Mouse (Mus musculus) layer of hippocampus, adult 11-12 months (tissue): ENCODE measurements around the gene Plcb1.

Experiments
- DNase-seq: peaks from one replicate; pipeline ENCODE4 v3.0.0; 2022; ENCODE audit warnings: low spot score

Plcb1 gene

DNA sequence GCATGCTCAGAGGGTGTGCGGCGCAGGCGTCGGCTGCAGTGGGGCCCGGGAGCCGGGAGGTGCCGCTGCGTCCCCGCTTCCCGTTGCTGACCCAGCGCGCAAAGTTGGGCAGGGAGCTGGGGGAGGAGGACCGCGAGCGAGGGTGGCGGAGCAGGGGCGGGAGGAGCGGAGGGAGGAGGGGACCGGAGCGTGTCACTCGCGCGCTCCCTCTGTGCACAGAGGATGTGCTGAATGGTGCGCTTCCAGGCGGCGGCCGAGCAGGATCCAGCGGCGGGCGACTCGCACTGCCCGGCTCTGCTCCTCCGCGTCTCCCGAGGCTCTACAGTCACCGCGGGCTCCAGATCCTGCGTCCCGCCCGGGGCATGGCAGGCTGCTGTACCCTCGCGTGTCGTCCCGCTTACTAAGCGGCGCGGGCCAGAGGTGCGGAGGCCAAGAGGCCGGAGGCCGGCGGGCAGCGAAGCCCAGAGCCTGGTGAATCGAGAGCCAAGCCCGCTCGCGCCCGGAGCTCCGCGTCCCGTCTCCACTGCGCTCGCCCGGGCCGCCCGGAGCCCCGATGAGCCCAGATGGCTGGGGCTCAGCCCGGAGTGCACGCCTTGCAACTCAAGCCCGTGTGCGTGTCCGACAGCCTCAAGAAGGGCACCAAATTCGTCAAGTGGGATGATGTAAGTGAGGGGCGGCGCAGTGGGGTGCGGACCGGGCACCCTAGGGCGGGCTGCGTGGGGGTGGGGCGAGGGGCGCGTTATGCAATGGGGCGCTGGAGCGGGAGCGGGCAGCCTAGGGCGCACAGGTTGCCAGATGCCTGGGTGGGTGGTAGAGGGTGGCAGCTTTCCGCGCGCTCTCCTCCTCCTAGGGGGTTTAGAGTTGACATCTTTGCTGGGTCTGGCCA is at the start of gene Plcb1:
Plcb1 (plus strand) TSS at position 98 of the 886 bp plus-strand sequence.
- DNase-seq: peak; percentile 87

DNA sequence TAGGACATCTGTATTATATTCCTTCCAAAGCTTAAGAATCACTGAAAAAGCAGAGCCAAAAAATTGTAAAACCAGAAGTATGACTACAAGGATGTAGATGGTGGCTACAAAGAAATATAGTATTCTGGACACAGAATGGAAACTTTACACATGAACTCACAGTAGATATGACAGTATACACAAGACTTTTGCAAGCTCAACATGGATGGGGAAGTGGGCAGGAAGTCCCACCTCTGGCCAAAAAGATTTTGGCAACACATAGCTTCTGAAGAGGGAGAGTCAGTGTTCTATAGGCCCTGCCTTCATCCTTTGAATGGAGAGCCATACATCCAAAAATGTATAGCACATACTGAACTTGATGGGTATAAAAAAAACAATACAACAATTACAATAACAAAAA is 30.3 kb upstream of the Plcb1 start:
- DNase-seq: no peak

DNA sequence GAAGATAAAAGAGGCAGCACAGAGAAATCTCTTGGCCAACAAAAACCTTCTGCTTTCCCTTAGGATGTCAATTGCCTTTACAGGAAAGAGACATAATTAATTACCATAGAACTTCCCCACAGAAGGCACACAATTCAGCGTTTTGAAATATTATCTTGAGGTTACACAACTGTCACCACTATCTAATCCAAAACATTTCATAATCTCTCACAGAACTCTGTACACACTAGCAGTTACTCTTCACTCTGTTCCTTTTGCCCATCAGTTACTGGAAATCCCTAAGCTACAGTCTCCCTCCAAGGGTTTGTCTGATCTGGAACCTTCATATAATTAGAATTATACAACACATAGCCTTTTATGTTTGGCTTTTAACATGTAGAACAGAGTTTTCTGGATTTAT is 29.8 kb upstream of the Plcb1 start:
- no peak for DNase-seq

DNA sequence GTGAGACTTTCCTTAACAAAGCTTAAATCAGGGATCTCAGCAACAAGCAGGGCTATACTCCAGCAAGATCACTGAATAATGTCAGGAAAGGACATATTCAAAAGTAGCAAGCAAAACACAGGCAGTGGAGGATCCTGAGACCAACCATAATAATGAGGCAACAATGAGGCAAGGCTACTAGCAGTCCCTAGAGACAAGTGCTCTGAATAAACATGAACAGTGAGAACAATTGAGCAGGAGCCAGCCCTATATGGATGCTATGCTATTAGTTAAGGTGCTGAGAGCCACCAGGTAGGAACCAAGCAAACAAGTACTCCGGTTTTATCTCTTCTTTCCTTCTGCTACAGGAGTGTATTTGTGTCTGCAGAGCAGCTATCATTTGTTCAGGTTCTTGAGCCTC is 24.8 kb upstream of the Plcb1 start:
- DNase-seq: no peak

DNA sequence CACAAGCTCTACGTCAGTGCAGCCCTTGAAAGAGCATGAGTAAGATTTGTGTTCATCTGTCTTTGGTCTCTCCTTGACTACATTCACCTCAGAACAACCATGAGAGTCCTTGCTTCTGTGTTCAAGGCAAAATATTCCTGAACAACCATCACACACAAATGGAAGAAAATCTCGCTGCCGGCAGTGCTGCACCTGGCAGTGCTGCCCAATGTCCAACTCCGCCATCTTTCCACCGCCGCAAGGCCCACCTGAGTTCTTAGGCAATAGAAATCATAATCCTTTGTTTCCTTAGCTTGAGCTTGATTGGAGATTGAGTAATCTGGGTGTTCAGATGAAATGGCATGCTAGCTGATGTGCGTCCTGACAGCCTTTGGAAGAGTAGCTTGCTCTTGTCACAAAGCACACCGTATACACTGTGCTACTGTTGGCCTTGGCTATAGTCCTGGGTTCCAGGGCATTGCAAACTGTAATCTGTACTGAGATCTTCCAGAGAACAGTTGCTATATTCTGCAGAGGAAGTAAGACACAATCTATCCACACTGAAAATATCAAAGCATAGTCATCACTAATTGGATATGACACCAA is 22.4 kb upstream of the Plcb1 start:
- DNase-seq: no peak

DNA sequence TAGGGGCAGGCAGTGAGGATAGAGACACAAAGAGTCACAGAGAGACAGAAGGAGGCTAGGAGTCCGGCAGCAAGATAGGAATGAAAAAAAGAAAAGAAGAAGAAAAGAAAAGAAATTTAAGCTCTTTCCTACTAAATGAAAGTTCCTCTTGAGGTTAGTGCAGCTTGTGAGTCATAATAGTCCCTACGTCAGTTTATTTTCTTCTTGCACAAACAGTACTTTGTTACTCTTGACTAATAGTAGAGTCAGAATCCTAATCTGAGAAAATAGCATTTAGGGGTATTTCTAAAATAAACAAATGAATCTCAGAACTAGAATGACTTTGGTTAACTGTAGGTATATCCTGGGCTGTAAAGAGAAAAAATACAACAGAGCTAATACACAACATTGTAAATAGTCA is 21.4 kb upstream of the Plcb1 start:
- DNase-seq: no peak

DNA sequence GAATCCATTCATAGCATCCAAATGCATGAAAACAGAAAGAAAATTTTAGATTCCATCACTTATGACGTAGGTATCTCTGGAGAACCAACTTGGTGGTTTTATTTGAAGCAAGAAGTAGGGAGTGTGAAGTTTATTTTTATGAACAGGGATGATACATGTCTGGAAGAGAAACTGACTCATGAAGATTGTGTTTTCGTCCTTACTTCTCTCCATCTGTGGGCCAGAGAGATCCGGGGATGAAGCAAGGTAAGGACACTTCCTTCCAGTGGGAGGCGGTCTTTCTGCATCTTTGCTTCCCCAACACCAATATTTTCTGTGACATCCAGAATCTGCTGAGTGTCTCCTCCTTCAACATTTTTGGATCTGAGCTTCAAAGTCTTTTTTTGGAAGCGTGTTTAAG is 6.0 kb upstream of the Plcb1 start:
- DNase-seq: no peak

DNA sequence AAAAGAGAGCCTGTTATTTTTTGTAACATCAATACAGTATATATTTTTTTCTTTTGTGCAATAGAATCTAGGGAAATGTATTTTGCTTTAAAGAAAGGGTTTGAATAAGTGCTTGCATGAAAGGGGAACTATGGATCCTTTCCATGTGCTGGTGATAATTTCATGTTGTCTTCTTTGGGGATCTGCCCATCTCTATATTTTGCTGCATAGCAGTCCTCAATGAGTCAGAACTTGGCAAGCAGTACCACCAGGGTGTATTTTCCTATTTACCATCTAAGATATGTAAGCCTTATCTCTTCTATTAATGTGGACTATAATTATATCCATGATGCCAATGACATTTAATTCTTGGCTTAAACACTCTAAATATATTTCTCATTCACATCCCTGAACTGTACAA is 5.6 kb upstream of the Plcb1 start:
- no peak for DNase-seq

DNA sequence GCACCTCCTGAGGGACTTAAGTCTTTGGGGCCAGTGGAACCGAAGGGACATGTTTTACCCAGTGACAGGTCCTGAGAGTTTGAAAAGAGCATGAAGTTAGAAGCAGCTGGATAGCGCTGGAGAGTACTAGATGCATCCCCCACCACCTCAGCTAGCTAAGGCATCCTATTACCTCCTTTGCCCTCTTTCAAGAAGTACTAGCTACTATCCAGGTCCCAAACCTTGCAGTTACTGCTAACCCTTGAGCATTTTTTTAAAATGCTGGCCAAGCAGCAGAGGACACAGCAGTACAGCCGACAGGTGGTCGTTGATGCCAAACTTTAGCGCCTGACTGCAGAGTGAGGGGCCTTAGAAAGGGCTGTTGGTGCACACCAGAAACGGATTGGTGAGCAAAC is 986 bp downstream of the Plcb1 start:
- DNase-seq: no peak

DNA sequence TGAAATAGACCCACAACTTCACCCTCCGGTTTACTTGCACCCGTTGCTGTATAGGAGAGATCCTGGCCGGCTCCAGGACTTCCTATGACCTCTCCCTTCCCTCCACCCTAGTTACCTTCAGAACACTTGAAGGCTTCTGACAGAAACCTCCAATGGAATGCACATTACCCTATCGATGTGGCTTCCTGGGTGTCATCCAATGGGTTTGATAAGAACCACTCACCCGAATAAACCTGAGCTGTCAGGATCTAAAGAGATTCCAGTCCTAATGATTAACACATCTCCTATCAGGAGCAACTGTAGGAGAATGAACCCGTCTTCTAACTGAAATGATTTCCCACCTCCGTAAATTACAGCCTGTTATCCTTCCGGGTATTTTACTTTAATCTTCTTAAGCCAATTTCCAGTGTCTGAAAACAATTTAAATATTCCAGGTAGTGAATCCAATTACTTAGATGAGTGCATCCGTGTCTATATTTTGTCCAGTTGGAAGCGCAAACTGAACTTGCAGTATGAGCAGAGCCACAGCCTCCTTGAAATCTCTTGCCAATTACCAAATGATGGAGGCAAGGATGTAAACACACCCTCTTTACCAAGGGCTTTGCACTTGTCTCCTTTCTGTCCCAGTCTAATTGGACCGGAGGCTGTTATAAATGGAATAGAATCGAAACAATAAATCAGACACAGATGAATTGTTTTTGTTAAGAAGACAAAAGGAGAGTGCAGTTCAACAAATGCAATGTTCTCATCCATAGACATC is 1.6 kb downstream of the Plcb1 start:
- DNase-seq: no peak

DNA sequence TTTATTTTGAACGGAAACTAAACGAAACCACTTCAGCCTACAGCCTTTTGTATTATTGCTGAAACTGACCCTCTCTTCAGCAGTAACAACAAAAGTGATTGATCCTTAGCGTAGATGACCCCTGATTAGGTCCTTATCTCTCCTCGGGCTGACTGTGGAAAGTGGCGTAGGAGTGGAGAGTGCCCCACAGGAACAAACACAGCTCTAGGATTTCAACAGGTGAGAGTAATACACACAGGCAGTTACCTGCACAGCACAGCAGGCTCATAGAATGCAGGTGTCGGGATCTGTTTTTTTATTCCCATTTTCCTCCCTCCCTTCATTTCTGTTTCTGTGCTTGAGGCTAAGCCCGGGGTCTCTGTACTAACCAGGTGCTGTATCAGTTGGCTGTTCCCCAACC is 7.1 kb downstream of the Plcb1 start:
- no peak for DNase-seq

DNA sequence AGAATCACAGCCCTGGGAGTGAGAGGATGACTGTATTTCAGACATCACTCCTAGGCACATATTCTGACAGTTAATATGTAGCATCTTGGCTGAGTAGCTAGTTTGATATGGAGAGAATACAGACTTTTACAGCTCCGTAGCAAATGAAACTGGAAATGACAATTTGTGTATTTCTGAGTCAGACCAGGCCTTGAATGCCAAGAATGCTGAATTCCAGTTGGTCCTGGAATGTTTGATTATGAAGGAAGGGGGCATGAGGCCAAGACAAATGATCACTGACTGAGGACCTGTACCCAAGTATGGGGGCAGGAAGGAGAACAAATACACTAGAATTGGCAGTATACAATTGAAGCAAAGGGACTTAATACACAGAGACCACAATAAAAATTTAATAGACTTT is 14.4 kb downstream of the Plcb1 start:
- no peak for DNase-seq

DNA sequence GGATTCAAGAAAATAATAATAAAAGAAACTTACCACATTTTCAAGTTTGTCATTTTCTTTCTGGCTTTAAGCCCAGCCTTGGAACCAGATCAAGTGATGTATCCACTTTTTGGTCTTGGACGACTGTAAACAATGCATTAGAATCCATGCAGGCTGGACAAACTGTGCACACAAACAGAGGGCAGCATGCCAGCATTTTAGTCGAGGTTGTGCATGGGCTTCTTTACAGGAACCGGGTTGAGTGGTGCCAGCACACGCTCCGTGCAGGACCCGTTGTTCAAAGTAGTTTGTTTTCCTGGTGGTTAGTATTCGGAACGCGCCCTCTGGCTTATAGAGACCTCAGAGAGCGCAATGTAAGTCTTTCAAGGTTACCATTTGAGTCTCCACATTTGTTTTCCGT is 30.5 kb downstream of the Plcb1 start:
- no peak for DNase-seq

DNA sequence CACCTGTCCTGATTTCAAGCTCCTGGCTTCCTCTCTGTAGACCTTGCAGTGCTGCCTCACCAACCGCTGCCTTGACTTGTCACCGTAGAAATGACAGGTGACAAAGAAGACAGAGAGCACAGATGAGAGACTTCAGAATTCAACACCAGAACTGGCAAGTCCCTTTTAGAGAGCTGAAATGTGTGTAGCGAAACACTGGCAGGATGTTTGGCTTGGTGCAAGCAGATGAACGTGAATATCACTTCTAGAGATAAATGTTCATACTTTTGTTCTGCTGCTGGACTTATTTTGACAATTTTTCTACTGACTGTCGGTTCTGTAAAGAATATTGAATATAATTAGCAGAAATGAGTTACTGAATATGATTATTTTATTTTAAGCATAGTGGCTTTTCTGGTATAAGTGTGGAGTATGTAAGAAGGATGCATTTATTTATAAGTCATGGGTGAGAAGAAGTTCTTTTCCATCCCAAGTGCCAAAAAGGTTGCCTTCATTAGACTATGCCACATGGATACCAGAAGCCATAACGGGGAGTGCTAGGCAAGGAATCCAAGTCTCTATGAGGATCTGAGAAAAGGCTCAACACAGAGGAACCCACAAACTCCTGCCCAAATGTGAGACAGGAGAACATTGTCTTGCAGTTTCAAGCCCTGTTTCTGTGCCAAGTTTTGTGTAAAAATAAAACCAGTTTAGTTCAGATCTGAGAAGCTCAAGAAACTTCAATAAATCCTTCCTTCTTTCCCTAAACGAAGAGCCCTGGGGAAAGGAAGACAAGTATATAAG is 31.4 kb downstream of the Plcb1 start:
- DNase-seq: no peak

DNA sequence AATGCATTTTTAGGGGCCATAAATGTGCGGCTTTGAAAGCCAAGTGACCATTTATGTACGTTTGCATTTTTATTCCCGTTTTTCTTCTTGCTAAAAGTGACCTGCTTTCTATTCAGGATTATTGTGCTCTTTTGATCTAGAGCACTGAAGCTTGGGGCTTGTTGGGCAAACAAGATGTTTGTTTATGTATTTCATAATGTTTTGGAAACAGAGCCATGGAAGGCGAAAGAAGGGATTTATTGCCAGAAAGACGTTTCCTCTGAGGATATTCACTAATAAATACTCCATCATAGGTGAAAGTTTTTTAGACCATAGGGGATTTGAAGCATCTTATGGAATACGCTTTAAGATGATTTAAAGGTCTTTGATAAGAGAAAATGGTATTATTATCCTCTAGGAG is 35.3 kb downstream of the Plcb1 start:
- DNase-seq: no peak

DNA sequence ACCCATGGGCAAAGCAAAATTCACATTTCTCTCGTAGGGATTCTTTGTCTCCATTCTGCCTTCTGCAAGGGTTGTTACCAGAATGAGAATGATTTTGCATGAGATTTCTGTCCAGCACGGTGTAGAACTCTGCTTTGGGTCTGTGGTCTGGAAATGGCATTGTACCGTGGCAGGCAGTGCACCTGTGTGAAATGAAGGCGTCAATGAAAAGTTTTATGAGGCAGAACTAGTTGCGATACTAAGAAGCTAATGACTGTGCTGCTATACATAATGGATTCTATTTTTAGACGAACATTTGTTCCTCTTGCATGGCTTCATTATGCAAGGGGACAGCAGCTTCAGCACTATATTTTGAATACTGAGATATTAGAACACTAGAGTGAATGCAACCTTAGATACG is 39.8 kb downstream of the Plcb1 start:
- DNase-seq: no peak

DNA sequence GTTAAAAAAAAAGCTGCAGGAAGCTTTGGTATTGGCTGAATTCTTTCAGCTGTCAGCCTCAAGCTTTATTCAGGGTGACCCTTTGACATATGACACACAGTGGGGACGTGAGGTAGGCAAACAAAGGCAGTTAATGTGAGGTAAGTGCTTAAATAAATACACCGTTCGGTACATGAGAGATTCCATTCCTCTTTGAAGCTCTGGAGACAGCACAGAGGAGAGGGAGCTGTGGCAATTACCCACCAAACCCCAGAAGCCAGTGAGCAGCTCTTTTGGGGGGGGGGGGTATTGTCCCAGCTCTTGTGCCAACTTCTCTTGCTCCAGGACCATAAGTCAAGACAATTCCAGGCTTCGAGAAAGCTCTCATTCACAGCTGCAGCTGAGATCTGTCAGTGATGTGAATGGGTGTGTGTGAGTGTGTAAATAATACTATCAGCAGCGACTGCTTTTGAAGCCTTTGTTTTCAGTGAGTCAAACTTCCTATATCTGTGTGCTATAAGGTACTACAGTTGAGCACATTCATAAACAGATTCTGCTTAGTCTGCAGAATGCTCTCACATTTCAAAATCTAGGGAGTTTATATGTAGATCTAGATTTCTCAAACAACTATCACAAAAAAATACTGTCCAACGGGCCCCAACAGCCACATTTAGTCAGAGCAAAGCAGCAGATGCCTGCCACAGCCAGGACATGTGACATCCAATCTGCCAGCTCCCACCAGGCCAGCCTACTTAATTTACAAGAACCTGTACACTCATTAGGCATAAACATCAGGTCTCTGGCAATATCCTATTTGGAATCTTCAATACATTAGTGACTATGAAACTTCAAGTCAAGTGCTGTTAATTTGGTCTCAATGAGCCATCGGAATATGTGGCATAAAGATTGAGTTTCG is 40.5 kb downstream of the Plcb1 start:
- no peak for DNase-seq

DNA sequence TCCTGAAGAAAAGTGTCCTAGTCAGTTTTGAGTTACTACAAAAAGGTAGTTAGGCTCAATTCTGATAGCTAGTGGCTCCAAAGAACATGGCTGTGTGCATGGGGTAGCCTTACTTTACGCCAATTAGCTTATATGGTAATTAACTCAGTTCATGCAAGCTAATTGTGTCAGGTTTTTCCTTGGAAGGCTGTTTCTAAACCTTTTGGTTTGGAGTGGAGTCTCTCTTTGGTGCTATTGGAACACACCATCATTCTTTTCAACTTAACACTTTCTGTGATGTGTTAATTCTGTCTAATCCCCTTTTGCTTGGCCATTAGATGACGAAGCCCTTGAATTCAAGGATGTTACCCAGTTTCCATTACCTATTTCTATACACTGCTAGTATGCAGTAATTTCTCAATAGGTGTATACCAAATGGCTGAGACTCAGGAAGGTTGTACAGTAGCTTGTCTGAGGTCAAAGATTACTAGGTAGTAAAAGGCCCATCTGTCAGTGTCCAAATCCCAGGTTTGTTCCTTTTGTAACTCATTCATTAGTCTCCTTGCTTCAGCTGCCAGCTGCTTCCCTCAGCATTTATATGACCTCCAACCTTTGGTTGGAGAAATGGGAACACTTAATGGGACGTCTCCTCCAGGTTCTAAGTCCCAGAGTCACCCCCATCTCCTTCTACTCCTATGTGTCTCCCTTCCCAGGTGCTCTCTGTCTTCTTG is 42.1 kb downstream of the Plcb1 start:
- no peak for DNase-seq

DNA sequence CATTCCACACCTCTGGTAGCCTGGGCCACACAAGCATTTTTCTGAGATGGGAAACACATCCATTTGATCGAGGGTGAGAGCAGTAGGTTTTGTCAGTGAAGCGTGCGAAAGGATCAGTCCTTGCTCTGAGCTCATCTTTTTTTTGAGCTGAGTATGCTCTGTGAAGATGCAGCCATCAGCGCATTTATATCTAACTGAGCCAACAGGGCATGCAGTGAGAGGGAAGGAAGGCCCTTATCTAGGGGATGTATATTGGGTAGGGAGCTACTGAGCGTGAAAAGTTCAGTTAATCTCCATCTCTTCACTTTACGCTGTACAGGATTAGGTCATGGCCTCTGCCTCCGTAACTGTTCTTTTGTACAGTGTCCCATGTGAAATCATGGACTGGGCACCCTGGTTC is 46.0 kb downstream of the Plcb1 start:
- DNase-seq: no peak

DNA sequence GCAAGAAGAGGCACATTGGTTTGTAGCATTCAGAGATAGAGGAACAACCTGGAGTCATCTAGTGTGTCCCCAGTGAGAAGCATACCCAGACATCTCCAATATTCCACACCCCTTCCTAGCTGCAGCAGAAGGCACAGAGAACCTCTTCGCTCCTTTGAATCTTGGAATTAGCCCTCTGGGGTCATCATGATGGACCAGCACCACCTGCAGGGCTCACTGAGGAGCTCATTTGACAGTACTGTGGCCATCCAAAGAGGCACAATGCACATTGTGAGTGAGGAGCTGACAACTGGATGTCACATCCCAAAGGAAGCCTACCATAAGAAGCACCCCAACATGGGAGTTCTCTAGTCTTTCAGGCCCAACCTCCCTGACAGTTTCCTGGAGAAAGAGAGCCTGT is 50.2 kb downstream of the Plcb1 start:
- DNase-seq: no peak

DNA sequence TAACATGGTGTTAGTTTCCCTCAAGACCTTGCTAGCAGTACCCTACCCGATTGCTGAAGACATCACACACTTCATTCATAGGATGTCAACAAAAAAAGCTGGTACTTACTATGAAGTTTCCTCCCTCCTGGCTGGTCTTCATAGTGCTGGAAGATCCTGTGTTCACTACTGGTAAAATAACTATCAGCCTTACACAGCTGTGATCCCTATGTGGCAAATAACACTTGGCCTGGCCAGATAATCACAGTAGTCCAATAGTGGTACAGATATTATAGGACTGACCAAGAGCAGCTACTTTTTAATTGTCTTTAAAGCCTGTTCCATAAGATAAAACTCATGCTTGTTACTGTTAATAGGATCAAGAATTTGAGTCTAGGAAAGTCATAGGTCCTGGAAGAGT is 52.3 kb downstream of the Plcb1 start:
- no peak for DNase-seq
